Mouse (Mus musculus): ENCODE measurements around the gene Hoxa7. TPM values are rescaled to one million over a fixed set of nuclear protein-coding genes. Genes with fewer than 3 reads are reported as not detected.

Hoxa7 gene
- polyA plus RNA-seq, 1 experiment, result not detected

DNA sequence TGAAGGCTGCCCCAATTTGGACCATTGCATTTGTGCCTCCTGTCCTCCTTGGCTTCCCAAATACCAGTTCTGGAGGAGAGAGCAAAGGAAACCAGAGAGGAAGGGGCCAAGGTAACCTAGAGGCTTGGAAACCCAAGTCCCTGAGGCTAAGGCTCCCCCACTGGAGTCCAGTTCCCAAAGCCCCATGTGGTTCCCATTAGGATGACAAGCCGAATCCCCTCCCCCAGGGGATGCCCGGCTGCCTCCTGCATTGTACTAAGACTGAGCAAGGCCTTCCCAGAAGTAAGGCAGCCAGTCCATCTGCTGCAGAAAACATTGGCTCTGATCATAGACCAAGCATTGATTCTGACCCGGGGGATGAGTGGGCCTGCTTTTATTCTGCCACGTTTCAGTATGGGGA, 50.3 kb downstream of the Hoxa7 start:
- Histone ChIP-seq H3K4me3 (ENCODE audit: insufficient read depth, low read length) (no peak overlapping the region), H3K27ac (ENCODE audit: insufficient read depth, low read depth, low read length) (no peak overlapping the region), H3K4me1 (ENCODE audit: control insufficient read depth, insufficient read depth, low read length) (no peaks in the 10 kb centered on the region)
- TF ChIP-seq POLR2A (IDR thresholded peaks at IDR 0.05; ENCODE audit: borderline replicate concordance, low read depth, low read length) (no peak), CTCF (IDR thresholded peaks at IDR 0.05; ENCODE audit: low read depth, low read length) (no peak)

DNA sequence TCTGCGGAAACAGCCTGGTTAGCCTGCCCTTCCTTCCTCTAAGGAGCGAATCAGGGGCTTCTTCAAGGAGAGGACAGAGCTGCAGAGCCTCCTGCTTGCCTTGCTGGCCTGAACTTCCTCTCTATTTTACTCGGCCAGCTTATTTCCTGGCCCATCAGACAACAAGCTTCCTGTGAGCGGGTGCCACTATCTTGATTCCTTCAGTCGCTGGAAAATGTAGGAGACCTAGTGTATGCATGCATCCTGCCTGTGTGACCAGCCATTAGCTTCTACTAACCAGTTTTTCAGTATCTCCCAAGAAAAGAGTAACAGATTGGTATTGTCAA, 50.8 kb downstream of the Hoxa7 start:
- no peak overlapping the region for H3K4me3 ChIP-seq (ENCODE audit: insufficient read depth, low read length)

DNA sequence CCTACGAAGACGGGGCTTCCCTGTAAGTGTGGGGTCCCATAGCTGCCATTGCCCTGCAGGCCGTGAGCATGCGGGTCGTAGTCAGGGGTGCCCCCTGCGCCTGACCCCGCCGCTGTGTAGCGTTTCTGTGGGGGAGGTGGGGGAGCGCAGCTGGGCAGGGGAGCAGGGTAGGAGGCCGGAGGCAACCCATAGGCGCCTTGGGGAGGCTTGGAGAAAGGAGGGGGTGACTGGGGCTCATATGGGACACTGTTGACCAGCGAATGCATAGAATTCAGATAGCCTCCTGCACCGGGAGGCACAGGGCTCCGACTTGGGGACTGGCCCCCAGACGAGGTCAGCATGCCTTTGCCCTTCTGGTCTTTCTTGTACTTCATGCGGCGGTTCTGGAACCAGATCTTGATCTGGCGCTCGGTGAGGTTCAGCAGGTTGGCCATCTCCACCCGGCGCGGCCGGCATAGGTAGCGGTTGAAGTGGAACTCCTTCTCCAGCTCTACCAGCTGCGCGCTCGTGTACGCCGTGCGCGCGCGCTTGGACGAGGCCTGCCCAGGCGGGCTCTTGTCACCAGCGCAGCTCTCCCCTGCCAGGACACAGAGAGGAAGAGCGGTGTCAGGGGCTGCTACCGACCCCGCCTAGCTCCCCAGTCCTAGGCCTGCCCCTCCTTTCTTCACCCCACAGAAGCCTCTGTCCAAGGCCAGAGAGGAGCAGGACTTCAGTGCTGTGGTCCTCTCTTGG, 51.3 kb downstream of the Hoxa7 start:
- Histone ChIP-seq H3K4me1 (ENCODE audit: control insufficient read depth, insufficient read depth, low read length) (no peaks in the 10 kb centered on the region), H3K27ac (ENCODE audit: insufficient read depth, low read depth, low read length) (no peak overlapping the region), H3K4me3 (ENCODE audit: insufficient read depth, low read length) (no peak overlapping the region)
- TF ChIP-seq POLR2A (IDR thresholded peaks at IDR 0.05; ENCODE audit: borderline replicate concordance, low read depth, low read length) (no peak), CTCF (IDR thresholded peaks at IDR 0.05; ENCODE audit: low read depth, low read length) (no peak)

More for the DNA sequence above, 50.8 kb downstream of the Hoxa7 start:
- no peaks in the 10 kb centered on the region for H3K4me1 ChIP-seq (ENCODE audit: control insufficient read depth, insufficient read depth, low read length)
- TF ChIP-seq POLR2A (IDR thresholded peaks at IDR 0.05; ENCODE audit: borderline replicate concordance, low read depth, low read length) (no peak), CTCF (IDR thresholded peaks at IDR 0.05; ENCODE audit: low read depth, low read length) (no peak)
- H3K27ac ChIP-seq (ENCODE audit: insufficient read depth, low read depth, low read length), result no peak overlapping the region

DNA sequence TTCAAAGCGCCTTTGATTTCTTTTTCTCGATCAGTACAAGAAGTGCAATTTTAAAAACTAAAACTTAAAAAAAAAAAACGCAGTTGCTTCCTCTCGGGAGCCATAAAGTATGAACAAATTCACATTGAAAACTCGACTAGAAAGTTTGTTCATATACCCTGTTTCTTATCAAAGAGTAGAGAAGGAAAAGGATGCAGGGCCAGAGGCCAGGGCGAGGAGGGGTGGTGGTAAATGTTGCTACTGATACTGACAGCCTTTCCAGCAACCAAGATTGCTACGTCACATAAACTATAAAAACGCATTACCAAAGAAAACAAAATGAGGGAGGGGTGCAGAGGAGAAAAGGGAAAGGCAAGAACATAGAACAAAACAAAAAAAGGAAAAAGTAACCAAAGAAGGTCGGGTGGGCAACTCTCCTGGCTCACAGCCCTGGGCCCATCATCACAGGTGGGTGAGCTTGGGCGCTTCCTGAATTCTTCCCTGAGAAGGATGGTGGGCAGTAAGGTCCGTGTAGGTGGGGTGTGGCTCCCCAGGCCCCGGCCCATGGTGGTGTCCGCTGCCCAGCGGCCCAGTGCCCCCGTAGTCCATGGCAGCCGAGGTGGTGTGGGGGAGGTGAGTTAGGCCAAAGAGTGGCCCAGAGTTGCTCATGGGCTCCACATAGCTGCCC, 52.0 kb downstream of the Hoxa7 start:
- Histone ChIP-seq H3K4me1 (ENCODE audit: control insufficient read depth, insufficient read depth, low read length) (no peaks in the 10 kb centered on the region), H3K27ac (ENCODE audit: insufficient read depth, low read depth, low read length) (no peak overlapping the region), H3K4me3 (ENCODE audit: insufficient read depth, low read length) (no peak overlapping the region)
- no peak for TF ChIP-seq CTCF (IDR thresholded peaks at IDR 0.05; ENCODE audit: low read depth, low read length)
- TF ChIP-seq POLR2A (IDR thresholded peaks at IDR 0.05; ENCODE audit: borderline replicate concordance, low read depth, low read length), result no peak

DNA sequence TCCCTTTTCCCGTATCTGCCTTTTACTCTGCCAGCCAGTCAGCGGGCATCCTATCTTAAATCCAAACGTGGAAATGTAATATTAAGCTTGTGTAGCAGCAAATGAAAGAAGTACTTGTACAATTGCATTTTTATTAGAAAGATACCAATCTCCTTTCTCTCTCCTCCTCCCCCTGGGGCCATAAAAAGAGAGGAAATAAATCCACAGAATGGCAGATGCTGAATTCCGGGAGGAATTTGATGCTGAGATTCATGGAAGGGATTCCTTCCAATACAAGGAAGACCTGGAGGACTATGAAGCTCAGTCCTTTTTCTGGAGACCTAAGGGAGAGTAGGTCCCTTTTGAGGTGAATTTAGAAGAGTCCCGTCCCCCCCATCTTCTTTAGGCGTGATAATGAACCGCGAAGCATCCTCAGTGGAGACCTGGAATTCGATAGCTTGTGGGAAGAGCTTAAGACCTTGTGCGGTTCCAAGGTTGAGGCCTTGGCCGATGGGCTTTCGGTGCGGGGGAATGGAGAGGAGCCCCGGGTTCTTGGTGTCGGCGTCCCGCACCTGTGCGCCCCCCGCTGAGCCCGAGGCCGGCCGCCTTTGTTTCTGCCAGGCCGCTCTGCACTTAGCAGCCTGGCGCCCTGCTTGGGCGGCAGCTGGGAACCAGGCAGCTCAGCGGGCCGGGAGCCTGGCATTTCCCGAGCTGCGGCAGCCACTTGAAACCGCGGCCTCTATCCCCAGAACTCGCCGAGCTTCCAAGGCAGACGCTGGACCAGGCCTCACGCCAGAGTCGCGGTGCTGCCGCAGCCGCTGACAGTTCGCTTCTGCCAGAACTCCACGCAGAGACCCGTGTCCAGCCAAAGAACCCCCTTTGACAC, 53.2 kb downstream of the Hoxa7 start:
- TF ChIP-seq CTCF (IDR thresholded peaks at IDR 0.05; ENCODE audit: low read depth, low read length) (no peak), POLR2A (IDR thresholded peaks at IDR 0.05; ENCODE audit: borderline replicate concordance, low read depth, low read length) (no peak)
- H3K4me3 ChIP-seq (ENCODE audit: insufficient read depth, low read length), result no peak overlapping the region
- no peak overlapping the region for H3K27ac ChIP-seq (ENCODE audit: insufficient read depth, low read depth, low read length)
- no peaks in the 10 kb centered on the region for H3K4me1 ChIP-seq (ENCODE audit: control insufficient read depth, insufficient read depth, low read length)

DNA sequence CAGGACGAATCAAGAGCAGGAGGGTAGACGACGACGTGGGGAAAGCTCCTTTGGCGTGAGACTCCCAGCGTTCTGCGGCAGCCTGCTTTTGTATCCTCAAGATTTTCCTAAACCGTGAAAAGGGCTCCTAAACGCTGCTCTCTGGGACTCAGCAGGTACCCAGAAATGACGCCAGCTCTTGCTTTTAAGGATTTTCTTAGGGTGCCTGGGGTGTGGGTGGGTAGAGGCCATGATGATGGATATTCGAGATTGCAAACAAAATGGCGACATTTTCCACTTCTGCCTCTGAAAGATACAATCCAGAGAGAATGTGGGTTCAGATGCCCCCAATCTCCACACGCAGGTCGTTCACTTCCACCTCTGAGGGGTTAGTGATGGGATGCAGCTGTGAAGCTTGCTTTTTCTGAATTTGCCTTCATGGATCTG, 53.9 kb downstream of the Hoxa7 start:
- Histone ChIP-seq H3K4me3 (ENCODE audit: insufficient read depth, low read length) (no peak overlapping the region), H3K27ac (ENCODE audit: insufficient read depth, low read depth, low read length) (no peak overlapping the region), H3K4me1 (ENCODE audit: control insufficient read depth, insufficient read depth, low read length) (no peaks in the 10 kb centered on the region)
- TF ChIP-seq POLR2A (IDR thresholded peaks at IDR 0.05; ENCODE audit: borderline replicate concordance, low read depth, low read length) (no peak), CTCF (IDR thresholded peaks at IDR 0.05; ENCODE audit: low read depth, low read length) (no peak)

DNA sequence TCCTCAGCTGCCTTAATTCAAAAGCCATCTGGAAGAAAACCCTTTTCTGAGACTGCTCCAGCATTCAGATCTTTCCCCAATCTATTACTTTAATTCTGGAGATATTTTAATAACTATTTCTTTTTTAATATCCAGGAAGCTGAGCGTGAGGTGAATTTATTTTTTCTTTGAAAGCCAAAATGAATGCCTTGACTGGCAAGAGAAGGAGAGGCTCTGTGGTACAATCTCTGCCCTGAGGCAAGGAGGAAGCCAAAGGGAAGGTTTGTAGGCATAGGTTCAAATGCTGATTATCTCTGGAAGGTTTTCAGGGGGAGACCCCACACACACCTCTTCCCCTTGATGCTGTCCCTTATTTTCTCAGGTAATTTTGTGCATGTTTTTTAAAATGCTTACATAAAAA, 54.5 kb downstream of the Hoxa7 start:
- no peak overlapping the region for H3K4me3 ChIP-seq (ENCODE audit: insufficient read depth, low read length)
- TF ChIP-seq CTCF (IDR thresholded peaks at IDR 0.05; ENCODE audit: low read depth, low read length) (no peak), POLR2A (IDR thresholded peaks at IDR 0.05; ENCODE audit: borderline replicate concordance, low read depth, low read length) (no peak)
- no peak overlapping the region for H3K27ac ChIP-seq (ENCODE audit: insufficient read depth, low read depth, low read length)
- H3K4me1 ChIP-seq (ENCODE audit: control insufficient read depth, insufficient read depth, low read length), result no peaks in the 10 kb centered on the region

DNA sequence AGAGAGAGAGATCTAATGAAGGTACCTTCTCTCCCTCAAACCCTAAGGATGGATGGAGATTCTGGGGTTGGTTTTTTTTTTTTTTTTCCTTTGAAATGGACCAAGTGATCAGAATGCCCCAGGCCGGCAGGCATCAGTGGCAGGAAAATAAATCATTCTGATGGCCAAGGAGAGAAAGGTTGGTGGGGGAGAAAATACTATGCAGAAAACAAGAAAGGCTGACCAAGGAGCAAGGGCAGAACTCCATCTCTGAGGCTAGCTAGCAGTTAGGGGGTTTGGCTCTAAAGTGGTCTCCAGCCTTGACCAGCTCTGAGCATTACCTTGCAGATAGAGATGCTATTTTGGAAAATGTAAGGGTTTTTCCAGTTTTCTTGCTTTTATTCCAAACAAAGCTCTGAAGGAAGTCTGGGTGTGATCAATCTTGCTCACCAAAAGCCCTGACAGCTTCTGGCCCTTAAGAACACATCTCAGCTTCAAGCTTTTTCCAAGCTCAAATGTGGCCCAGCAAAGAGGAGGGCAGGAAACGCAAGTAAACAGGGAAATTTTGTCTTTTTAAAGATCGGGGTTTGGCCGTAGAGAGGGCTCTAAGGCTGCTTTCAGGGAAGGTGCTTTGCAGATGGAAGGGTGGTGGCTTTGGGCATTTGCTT, 55.1 kb downstream of the Hoxa7 start:
- TF ChIP-seq POLR2A (IDR thresholded peaks at IDR 0.05; ENCODE audit: borderline replicate concordance, low read depth, low read length) (no peak), CTCF (IDR thresholded peaks at IDR 0.05; ENCODE audit: low read depth, low read length) (no peak)
- H3K4me3 ChIP-seq (ENCODE audit: insufficient read depth, low read length), result no peak overlapping the region

More for the DNA sequence above, 55.1 kb downstream of the Hoxa7 start:
- Histone ChIP-seq H3K27ac (ENCODE audit: insufficient read depth, low read depth, low read length) (no peak overlapping the region), H3K4me1 (ENCODE audit: control insufficient read depth, insufficient read depth, low read length) (peaks cover 5% of the 10 kb centered on the region; the same call in 1 of the 2 replicates)
